Mouse (Mus musculus): ENCODE results near the gene Fyttd1.

The Fyttd1 gene

DNA sequence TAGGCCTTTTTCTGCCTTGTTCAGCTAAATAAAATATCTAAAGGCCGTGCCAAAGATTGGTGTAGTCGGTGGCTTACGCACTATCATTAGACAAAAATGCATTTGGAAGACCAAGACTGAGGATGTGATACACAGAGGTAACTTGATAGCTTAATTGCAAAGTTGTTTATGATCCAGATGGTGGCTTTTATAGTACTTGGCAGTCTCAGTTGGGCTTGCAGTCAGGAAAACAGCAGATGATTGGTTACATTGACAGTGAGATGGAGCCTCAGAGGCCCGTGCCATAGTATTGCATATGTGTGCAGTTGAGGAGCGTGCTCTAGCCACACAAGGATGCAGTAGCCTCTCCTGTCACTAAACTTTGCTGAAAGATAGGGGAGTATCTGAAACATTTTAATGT lies 65.4 kb downstream of the Fyttd1 start:
- DNase-seq (ENCODE audit: low read depth, low spot score) = no peak

DNA sequence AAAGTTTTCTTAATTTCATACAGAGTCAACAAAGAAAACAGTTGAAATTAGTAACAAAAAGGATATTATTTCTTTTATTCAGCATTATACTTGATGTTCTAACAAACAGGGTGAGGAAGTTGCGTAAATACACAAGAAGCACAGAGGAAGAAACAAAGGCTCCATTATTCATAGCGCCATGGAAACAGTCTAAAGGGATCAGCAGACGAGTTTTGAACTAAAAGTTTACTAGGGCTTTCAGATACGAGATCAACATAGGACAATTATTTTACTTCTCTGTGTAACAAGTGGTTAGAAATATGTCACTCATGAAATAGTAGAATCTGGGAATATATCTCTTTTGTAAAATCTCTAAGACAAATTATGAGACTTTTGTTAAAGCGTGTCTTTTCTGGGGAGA lies 68.1 kb downstream of the Fyttd1 start:
- DNase-seq (ENCODE audit: low read depth, low spot score) = no peak

DNA sequence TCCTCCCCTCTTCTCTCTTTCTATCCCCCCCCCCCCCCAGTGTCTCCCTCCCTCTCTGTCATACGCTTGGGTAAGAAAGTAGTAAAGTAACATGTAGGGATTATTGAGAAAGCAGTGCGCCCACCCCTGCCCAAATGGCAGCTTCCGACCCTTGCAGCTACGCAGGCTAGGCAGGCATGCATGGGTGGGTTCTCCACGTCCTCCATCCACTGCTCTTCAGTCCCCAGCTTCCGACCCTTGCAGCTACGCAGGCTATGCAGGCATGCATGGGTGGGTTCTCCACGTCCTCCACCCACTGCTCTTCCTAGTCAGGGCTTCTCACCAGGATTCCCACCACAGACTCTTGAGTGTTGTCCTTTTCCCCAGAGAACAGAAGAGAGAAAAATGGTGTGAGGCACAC lies 70.7 kb downstream of the Fyttd1 start:
- no peak for DNase-seq (ENCODE audit: low read depth, low spot score)

DNA sequence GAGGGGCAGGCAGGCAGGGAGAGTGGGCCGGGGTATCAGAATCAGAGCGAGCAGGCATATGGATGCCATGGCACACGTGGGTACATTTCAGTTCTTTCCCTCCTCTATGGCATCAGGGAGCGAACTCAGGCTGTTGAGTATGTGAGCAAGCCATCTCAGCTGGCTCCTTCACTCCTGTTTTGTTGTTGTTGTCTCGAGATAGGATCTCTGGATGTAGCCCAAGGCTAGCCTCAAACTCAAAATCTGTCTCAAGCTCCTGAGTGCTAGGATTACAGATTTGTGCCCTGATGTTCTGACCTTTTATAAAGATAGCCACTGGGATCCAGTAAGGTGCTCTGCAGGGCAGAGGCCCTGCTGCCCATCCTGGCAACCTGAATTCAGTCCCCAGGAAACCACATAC lies 71.4 kb downstream of the Fyttd1 start:
- DNase-seq (ENCODE audit: low read depth, low spot score) = no peak

DNA sequence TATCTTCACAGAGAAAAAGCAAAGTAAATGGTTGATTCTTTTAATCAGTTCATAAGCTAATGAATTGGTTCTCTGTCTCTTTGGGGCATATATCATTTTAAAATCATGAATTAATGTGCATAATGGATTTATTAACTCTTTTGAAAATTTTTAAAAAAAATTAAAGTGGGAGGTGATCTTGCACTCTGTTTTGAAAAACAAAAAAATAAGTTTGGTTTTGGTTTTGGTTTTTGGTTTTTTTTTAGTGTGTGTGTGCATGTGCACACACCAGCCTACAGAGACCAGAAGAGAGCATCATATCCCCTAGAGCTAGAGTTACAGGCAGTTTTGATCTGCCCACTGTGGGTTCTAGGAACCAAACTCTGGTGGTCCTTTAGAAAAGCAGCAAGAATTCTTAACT lies 72.0 kb downstream of the Fyttd1 start:
- no peak for DNase-seq (ENCODE audit: low read depth, low spot score)

- peak; percentile 58 for DNase-seq (ENCODE audit: low read depth, low spot score)
Measured at GRCm38 (mm10) chr16:32951074-32951473, 73.8 kb downstream of the Fyttd1 start.

DNA sequence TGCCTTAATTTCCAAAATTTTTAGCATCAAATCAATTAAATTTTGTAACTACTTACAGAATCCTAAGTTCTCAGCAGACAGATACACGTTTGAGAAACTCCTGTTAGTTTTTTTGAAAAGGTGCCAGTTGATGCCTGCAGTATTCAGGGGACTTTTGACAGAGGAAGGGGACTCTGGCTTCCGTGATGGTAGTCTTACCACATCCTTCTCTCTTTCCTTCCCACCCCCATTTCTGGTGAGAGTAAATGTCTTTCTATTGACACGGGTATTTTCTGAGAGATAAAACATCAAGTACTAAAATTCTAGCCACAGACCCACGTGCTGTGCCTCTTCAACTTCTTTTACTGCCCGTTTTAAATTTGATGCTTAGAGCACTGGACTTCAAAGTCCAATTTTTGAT lies 76.5 kb downstream of the Fyttd1 start:
- no peak for DNase-seq (ENCODE audit: low read depth, low spot score)

DNA sequence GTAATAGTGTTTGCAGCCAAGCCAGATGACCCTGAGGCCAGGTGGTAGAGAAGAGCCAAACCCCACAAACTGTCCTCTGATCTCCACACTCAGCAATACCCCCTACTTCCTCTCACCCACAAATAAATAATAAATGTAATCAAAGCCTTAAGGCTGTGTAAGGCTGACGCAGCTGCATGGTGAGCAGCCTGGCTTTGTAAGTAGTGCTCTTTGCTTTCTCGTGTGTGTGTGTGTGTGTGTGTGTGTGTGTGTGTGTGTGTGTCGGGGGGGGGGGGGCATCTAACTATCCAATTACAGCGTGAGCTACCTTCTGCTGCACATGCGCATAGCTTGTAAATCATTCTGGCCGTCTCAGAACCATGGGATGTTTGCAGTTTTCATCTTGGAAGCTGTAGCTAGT lies 77.0 kb downstream of the Fyttd1 start:
- DNase-seq (ENCODE audit: low read depth, low spot score) = no peak

GRCm38 (mm10) chr16:32956889-32957288 lies 79.6 kb downstream of the Fyttd1 start:
- DNase-seq (ENCODE audit: low read depth, low spot score) = peak; percentile 15

Measured in ES-CJ7 (cell line).